In genomic region chr14:76152162-76153002, GRCm38 (mm10) we compare ENCODE assay signal across 1 mouse cellular context.
A peak's percentile ranks its signal among the peaks of the same experiment; 100 is the strongest.
TF ChIP-seq lines count a peak whose summit lies in the region.

No protein-coding gene starts in this region.

TF ChIP-seq in CH12.LX, 34 proteins besides CTCF, POLR2A, EP300 and RAD21 (continued from another document):
- TF ChIP-seq KAT2A (IDR thresholded peaks at IDR 0.05; ENCODE audit: insufficient replicate concordance, low read length) (peak; percentile 84; the same call in 1 of the 2 replicates), HCFC1 (IDR thresholded peaks at IDR 0.05; ENCODE audit: low read depth, low read length) (0 out of 2 replicates have a peak, but pooled peaks have one; percentile 37), ETS1 (conservative IDR thresholded peaks at IDR 0.05; ENCODE audit: low read depth, low read length) (no peak; the same call in 1 of the 2 replicates), ZC3H11A (IDR thresholded peaks at IDR 0.05; ENCODE audit: low read depth, low read length) (no peak), ZKSCAN1 (IDR thresholded peaks at IDR 0.05; ENCODE audit: borderline replicate concordance, low read depth, low read length) (no peak), JUN (IDR thresholded peaks at IDR 0.05; ENCODE audit: insufficient read depth, low read depth, low read length) (no peak), ELF1 (IDR thresholded peaks at IDR 0.05; ENCODE audit: low read depth, low read length) (peak; percentile 98), JUND (conservative IDR thresholded peaks at IDR 0.05; ENCODE audit: low read depth, low read length) (no peak), POLR2AphosphoS2 (IDR thresholded peaks at IDR 0.05; ENCODE audit: low read depth, low read length) (no peak), MAX (IDR thresholded peaks at IDR 0.05; ENCODE audit: low read length) (0 out of 2 replicates have a peak, but pooled peaks have one; percentile 27), TCF12 (IDR thresholded peaks at IDR 0.05; ENCODE audit: low read depth, low read length) (no peak), ZNF384 (IDR thresholded peaks at IDR 0.05; ENCODE audit: low read depth, low read length) (no peak; the same call in 1 of the 2 replicates), USF1 (IDR thresholded peaks at IDR 0.05; ENCODE audit: low read depth, low read length) (no peak), TBP (conservative IDR thresholded peaks at IDR 0.05; ENCODE audit: low read depth, low read length) (peak; percentile 100), USF2 (conservative IDR thresholded peaks at IDR 0.05; ENCODE audit: low read depth, low read length) (no peak), MEF2A (IDR thresholded peaks at IDR 0.05; ENCODE audit: borderline replicate concordance, low read depth, low read length) (no peak), SMC3 (IDR thresholded peaks at IDR 0.05; ENCODE audit: low read depth, low read length) (peak; percentile 56)
